Comparison of ENCODE assay signal across 9 mouse cellular contexts in genomic region chr1:23270910-23271822, GRCm38 (mm10).
DNase-seq lines count a peak whose midpoint lies in the region; ATAC-seq and TF ChIP-seq lines count a peak whose summit lies in the region.
"Had no signal": no experiment of that assay in that cellular context is flagged by ENCODE, and none has a peak within 500 bp of the region (broad histone marks: within the 10 kb centered on the region; RNA-seq: fewer than 3 reads in every experiment).

No protein-coding gene starts in this region.

- TF ChIP-seq CTCF in lung, embryonic 14.5 days (IDR thresholded peaks at IDR 0.05; ENCODE audit: low read depth) = no peak
- TF ChIP-seq CTCF in lung, adult 2 months (IDR thresholded peaks at IDR 0.05; ENCODE audit: insufficient read depth, low read length) = no peak

- H3K27me3 ChIP-seq in lung, embryonic 14.5 days (ENCODE audit: insufficient read depth, low read length) = no peaks in the 10 kb centered on the region
- no peaks in the 10 kb centered on the region for H3K27me3 ChIP-seq in kidney, embryonic 15.5 days
- no peaks in the 10 kb centered on the region for H3K27me3 ChIP-seq in stomach, embryonic 16.5 days (ENCODE audit: control insufficient read depth, insufficient read depth, low read length)
- H3K27me3 ChIP-seq in forebrain, embryonic 11.5 days (ENCODE audit: control insufficient read depth, insufficient read depth, low read length) = no peaks in the 10 kb centered on the region

- H3K4me2 ChIP-seq in lung, embryonic 14.5 days = peak overlapping the region; percentile 48
- H3K4me2 ChIP-seq in kidney, embryonic 15.5 days = peak overlapping the region; percentile 41
- no peak overlapping the region; the same call in 1 of the 2 replicates for H3K4me2 ChIP-seq in stomach, embryonic 16.5 days (ENCODE audit: low read depth, low read length)
- no peak overlapping the region for H3K4me2 ChIP-seq in forebrain, embryonic 11.5 days (ENCODE audit: low read depth, low read length, severe bottlenecking)

- no peak overlapping the region for H3K9ac ChIP-seq in lung, embryonic 14.5 days
- H3K9ac ChIP-seq in kidney, embryonic 15.5 days = no peak overlapping the region
- H3K9ac ChIP-seq in stomach, embryonic 16.5 days (ENCODE audit: low read length) = no peak overlapping the region
- no peak overlapping the region for H3K9ac ChIP-seq in forebrain, embryonic 11.5 days (ENCODE audit: low read length)

- TF ChIP-seq POLR2A in lung, adult 2 months (IDR thresholded peaks at IDR 0.05; ENCODE audit: borderline replicate concordance, extremely low read depth, low read depth, low read length) = no peak

- ATAC-seq in lung, embryonic 14.5 days (ENCODE audit: insufficient read depth) = peak; percentile 85
- peak; percentile 81 for ATAC-seq in kidney, embryonic 15.5 days (replicated peaks; ENCODE audit: low FRiP score)
- ATAC-seq in stomach, embryonic 16.5 days (ENCODE audit: insufficient read depth, low FRiP score) = no peak
- ATAC-seq in forebrain, embryonic 11.5 days (replicated peaks; ENCODE audit: low FRiP score) = no peak

- H3K9me3 ChIP-seq in lung, embryonic 14.5 days (ENCODE audit: low read depth, low read length) = no peaks in the 10 kb centered on the region
- no peaks in the 10 kb centered on the region for H3K9me3 ChIP-seq in kidney, embryonic 15.5 days (replicated peaks)
- no peaks in the 10 kb centered on the region for H3K9me3 ChIP-seq in stomach, embryonic 16.5 days (replicated peaks; ENCODE audit: control insufficient read depth, low read length)
- no peaks in the 10 kb centered on the region for H3K9me3 ChIP-seq in forebrain, embryonic 11.5 days (ENCODE audit: control insufficient read depth, low read length)

- 0 out of 2 replicates have a peak, but pooled peaks cover 10% of the 10 kb centered on the region for H3K4me1 ChIP-seq in lung, embryonic 14.5 days (ENCODE audit: insufficient read depth)
- H3K4me1 ChIP-seq in lung, adult 2 months (ENCODE audit: control insufficient read depth, insufficient read depth, low read length) = peaks cover 32% of the 10 kb centered on the region
- H3K4me1 ChIP-seq in kidney, embryonic 15.5 days = peaks cover 21% of the 10 kb centered on the region; the same call in 1 of the 2 replicates
- peaks cover 12% of the 10 kb centered on the region for H3K4me1 ChIP-seq in stomach, embryonic 16.5 days (ENCODE audit: control insufficient read depth, insufficient read depth, low read length)
- peaks cover 2% of the 10 kb centered on the region; the same call in 1 of the 2 replicates for H3K4me1 ChIP-seq in forebrain, embryonic 11.5 days (replicated peaks; ENCODE audit: control insufficient read depth, insufficient read depth, low read length)

- intact Hi-C loops in gastrocnemius, postnatal 14 days (cut with DNase I; ENCODE audit: low total_unique reads) = no loop called here

- no peak overlapping the region for H3K4me3 ChIP-seq in lung, embryonic 14.5 days (ENCODE audit: low read depth, low read length)
- no peak overlapping the region for H3K4me3 ChIP-seq in lung, adult 2 months (replicated peaks; ENCODE audit: extremely low read depth, low read depth, low read length)
- peak overlapping the region; percentile 23 for H3K4me3 ChIP-seq in kidney, embryonic 15.5 days (replicated peaks)
- H3K4me3 ChIP-seq in stomach, embryonic 16.5 days (replicated peaks; ENCODE audit: low read length) = no peak overlapping the region
- no peak overlapping the region for H3K4me3 ChIP-seq in forebrain, embryonic 11.5 days (ENCODE audit: low read depth, low read length)

- peaks cover 1% of the 10 kb centered on the region; the same call in 1 of the 2 replicates for H3K36me3 ChIP-seq in lung, embryonic 14.5 days (ENCODE audit: insufficient read depth)
- H3K36me3 ChIP-seq in kidney, embryonic 15.5 days = peaks cover 9% of the 10 kb centered on the region; the same call in 1 of the 2 replicates
- no peaks in the 10 kb centered on the region for H3K36me3 ChIP-seq in stomach, embryonic 16.5 days (ENCODE audit: control insufficient read depth, insufficient read depth, low read length)
- H3K36me3 ChIP-seq in forebrain, embryonic 11.5 days (ENCODE audit: control insufficient read depth, insufficient read depth, low read length) = no peaks in the 10 kb centered on the region

- H3K27ac ChIP-seq in lung, embryonic 14.5 days (ENCODE audit: low read depth) = peak overlapping the region; percentile 90
- H3K27ac ChIP-seq in kidney, embryonic 15.5 days = peak overlapping the region; percentile 84
- H3K27ac ChIP-seq in stomach, embryonic 16.5 days (ENCODE audit: low read length) = peak overlapping the region; percentile 46
- H3K27ac ChIP-seq in forebrain, embryonic 11.5 days (ENCODE audit: low read depth, low read length) = no peak overlapping the region

- 17% methylated on average over 6 of the region's 6 CpGs for WGBS in lung, embryonic 14.5 days
- WGBS in lung, adult 2 months = 12% methylated on average over 6 of the region's 6 CpGs
- 16% methylated on average over 6 of the region's 6 CpGs for WGBS in kidney, embryonic 15.5 days
- 21% methylated on average over 6 of the region's 6 CpGs for WGBS in stomach, embryonic 16.5 days
- WGBS in forebrain, embryonic 11.5 days = 53% methylated on average over 6 of the region's 6 CpGs

- peak; percentile 51 to 80 for DNase-seq in adrenal gland, adult (ENCODE audit: inconsistent age in 2 of 2, low spot score in 1 of 2)
- no peak for DNase-seq in adrenal gland, adult 8-10 months
- DNase-seq in lung, embryonic 14.5 days = peak; percentile 60
- DNase-seq in lung, adult 2 months = no peak
- DNase-seq in gastrocnemius, postnatal 14 days = no peak
- no peak for DNase-seq in forebrain, embryonic 11.5 days (ENCODE audit: low spot score)
- DNase-seq: thymus, adult 18-20 months had no signal

Comparison
In these comparisons a context has a peak if more than half of its experiments do, and no peak if none do; other contexts are left out.
1. DNase-seq: peak in adrenal gland, adult (2 of 2) and lung, embryonic 14.5 days (single experiment); none in adrenal gland, adult 8-10 months (single experiment), lung, adult 2 months (single experiment), gastrocnemius, postnatal 14 days (single experiment) and forebrain, embryonic 11.5 days (single experiment).
2. ATAC-seq: peak in lung, embryonic 14.5 days (single experiment) and kidney, embryonic 15.5 days (single experiment); none in stomach, embryonic 16.5 days (single experiment) and forebrain, embryonic 11.5 days (single experiment).
3. H3K4me2 ChIP-seq: peak in lung, embryonic 14.5 days (single experiment) and kidney, embryonic 15.5 days (single experiment); none in stomach, embryonic 16.5 days (single experiment) and forebrain, embryonic 11.5 days (single experiment).